Mouse (Mus musculus): ENCODE measurements around the gene Setd7. TPM values are rescaled to one million over a fixed set of nuclear protein-coding genes. Genes with fewer than 3 reads are reported as not detected.
A peak's percentile ranks its signal among the peaks of the same experiment; 100 is the strongest.

The Setd7 gene
- polyA plus RNA-seq, 1 experiment from 2014 or later, result 6.6 TPM

- no peak overlapping the region for H3K9ac ChIP-seq (ENCODE audit: low read length)
- no peaks in the 10 kb centered on the region for H3K27me3 ChIP-seq (ENCODE audit: control insufficient read depth, insufficient read depth, low read length)
- H3K36me3 ChIP-seq (ENCODE audit: control insufficient read depth, insufficient read depth, low read length), result 0 out of 2 replicates have a peak, but pooled peaks cover 4% of the 10 kb centered on the region
- no peak for ATAC-seq (ENCODE audit: insufficient number of reproducible peaks, insufficient read depth, low FRiP score, low read depth)
- H3K4me1 ChIP-seq (ENCODE audit: control insufficient read depth in 2 of 2, insufficient read depth in 2 of 2, low read length in 2 of 2), result no peaks in the 10 kb centered on the region
- H3K4me3 ChIP-seq (ENCODE audit: control insufficient read depth in 1 of 2, insufficient read depth in 1 of 2, low read depth in 1 of 2, low read length in 2 of 2), result 0 out of 4 replicates have a peak overlapping the region, but pooled peaks of 1 of the 2 experiments have one; percentile 13
- peak overlapping the region; percentile 49 for H3K4me2 ChIP-seq (ENCODE audit: low read length)
- H3K27ac ChIP-seq (replicated peaks in 1 of 2; ENCODE audit: control insufficient read depth in 1 of 2, insufficient read depth in 1 of 2, low read depth in 2 of 2, low read length in 2 of 2), result no peak overlapping the region
- WGBS, result 25% methylated on average over 8 of the region's 8 CpGs
- no peaks in the 10 kb centered on the region for H3K9me3 ChIP-seq (ENCODE audit: control insufficient read depth, low read length)
These were observed 49.8 kb downstream of the Setd7 start for GRCm38 (mm10) chr3:51510903-51511302.

DNA sequence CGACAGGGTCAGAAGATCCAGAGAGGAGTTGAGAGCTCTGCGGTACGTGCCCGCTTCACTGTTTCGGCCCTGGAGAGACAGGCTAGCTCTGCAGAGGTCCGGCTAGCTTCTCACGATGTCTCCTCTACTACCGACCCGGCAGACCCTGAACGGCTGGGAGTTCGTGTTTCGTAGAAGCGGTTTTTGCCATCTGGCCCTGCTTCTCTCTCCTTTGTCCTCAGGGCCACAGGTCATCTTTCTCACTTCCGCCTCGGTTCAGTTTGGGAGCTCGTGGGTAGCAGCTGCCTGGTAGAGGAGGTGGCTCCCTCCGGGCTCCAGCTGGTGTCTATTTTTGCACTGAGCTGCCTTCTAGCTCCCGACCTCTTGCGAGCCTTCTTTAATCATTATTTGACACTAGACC lies 55.2 kb downstream of the Setd7 start:
- Histone ChIP-seq H3K9ac (ENCODE audit: low read length) (no peak overlapping the region; the same call in 1 of the 2 replicates), H3K9me3 (ENCODE audit: control insufficient read depth, low read length) (no peaks in the 10 kb centered on the region), H3K4me1 (ENCODE audit: control insufficient read depth in 2 of 2, insufficient read depth in 2 of 2, low read length in 2 of 2) (peaks cover 0 to 4% of the 10 kb centered on the region in 2 experiments; a peak in 2 of 4 replicates), H3K4me3 (ENCODE audit: control insufficient read depth in 1 of 2, insufficient read depth in 1 of 2, low read depth in 1 of 2, low read length in 2 of 2) (no peak overlapping the region), H3K4me2 (ENCODE audit: low read length) (no peak overlapping the region), H3K27ac (replicated peaks in 1 of 2; ENCODE audit: control insufficient read depth in 1 of 2, insufficient read depth in 1 of 2, low read depth in 2 of 2, low read length in 2 of 2) (no peak overlapping the region), H3K36me3 (ENCODE audit: control insufficient read depth, insufficient read depth, low read length) (no peaks in the 10 kb centered on the region), H3K27me3 (ENCODE audit: control insufficient read depth, insufficient read depth, low read length) (no peaks in the 10 kb centered on the region)
- 60% methylated on average over 19 of the region's 19 CpGs for WGBS
- no peak for ATAC-seq (ENCODE audit: insufficient number of reproducible peaks, insufficient read depth, low FRiP score, low read depth)

DNA sequence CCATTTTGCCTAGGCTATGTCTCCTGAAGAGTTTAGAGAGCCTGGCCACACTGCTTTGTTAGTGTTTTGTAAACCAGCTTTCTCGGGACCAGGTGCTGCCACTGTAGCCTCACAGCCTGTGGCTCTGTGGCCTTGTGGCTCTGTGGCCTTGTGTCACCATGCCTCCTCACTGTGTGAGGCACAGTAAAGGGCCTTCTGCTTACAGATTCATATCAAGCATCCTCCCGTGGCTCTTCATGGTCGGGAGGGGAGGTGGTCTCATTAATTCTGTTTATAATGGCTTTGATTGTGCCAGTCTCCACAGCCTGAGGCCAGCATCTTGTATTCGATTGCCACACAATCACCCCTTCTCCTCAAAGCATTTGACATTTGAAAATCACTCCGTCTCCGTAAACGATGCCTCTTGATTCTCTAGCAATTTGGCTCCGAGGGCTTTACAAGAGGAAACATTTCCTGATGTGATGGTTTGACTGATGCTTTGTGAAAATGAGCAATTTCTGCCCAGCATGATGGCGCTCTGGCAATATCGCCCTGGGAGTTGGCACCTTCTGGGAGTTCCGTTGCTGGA lies 56.2 kb downstream of the Setd7 start:
- Histone ChIP-seq H3K27me3 (ENCODE audit: control insufficient read depth, insufficient read depth, low read length) (no peaks in the 10 kb centered on the region), H3K4me1 (ENCODE audit: control insufficient read depth in 2 of 2, insufficient read depth in 2 of 2, low read length in 2 of 2) (peaks cover 0 to 4% of the 10 kb centered on the region in 2 experiments; a peak in 2 of 4 replicates), H3K9me3 (ENCODE audit: control insufficient read depth, low read length) (no peaks in the 10 kb centered on the region), H3K27ac (replicated peaks in 1 of 2; ENCODE audit: control insufficient read depth in 1 of 2, insufficient read depth in 1 of 2, low read depth in 2 of 2, low read length in 2 of 2) (no peak overlapping the region), H3K4me3 (ENCODE audit: control insufficient read depth in 1 of 2, insufficient read depth in 1 of 2, low read depth in 1 of 2, low read length in 2 of 2) (no peak overlapping the region), H3K9ac (ENCODE audit: low read length) (no peak overlapping the region), H3K36me3 (ENCODE audit: control insufficient read depth, insufficient read depth, low read length) (no peaks in the 10 kb centered on the region), H3K4me2 (ENCODE audit: low read length) (no peak overlapping the region)
- ATAC-seq (ENCODE audit: insufficient number of reproducible peaks, insufficient read depth, low FRiP score, low read depth), result no peak
- 87% methylated on average over 11 of the region's 11 CpGs for WGBS

- no peak for ATAC-seq (ENCODE audit: insufficient number of reproducible peaks, insufficient read depth, low FRiP score, low read depth)
- 90% methylated on average over 4 of the region's 4 CpGs for WGBS
- Histone ChIP-seq H3K4me3 (ENCODE audit: control insufficient read depth in 1 of 2, insufficient read depth in 1 of 2, low read depth in 1 of 2, low read length in 2 of 2) (no peak overlapping the region), H3K9ac (ENCODE audit: low read length) (no peak overlapping the region), H3K27me3 (ENCODE audit: control insufficient read depth, insufficient read depth, low read length) (no peaks in the 10 kb centered on the region), H3K4me2 (ENCODE audit: low read length) (no peak overlapping the region), H3K27ac (replicated peaks in 1 of 2; ENCODE audit: control insufficient read depth in 1 of 2, insufficient read depth in 1 of 2, low read depth in 2 of 2, low read length in 2 of 2) (no peak overlapping the region), H3K4me1 (ENCODE audit: control insufficient read depth in 2 of 2, insufficient read depth in 2 of 2, low read length in 2 of 2) (no peaks in the 10 kb centered on the region), H3K9me3 (ENCODE audit: control insufficient read depth, low read length) (no peaks in the 10 kb centered on the region), H3K36me3 (ENCODE audit: control insufficient read depth, insufficient read depth, low read length) (peaks cover 16% of the 10 kb centered on the region; the same call in 1 of the 2 replicates)
These were observed 60.8 kb downstream of the Setd7 start for GRCm38 (mm10) chr3:51499876-51500275.

DNA sequence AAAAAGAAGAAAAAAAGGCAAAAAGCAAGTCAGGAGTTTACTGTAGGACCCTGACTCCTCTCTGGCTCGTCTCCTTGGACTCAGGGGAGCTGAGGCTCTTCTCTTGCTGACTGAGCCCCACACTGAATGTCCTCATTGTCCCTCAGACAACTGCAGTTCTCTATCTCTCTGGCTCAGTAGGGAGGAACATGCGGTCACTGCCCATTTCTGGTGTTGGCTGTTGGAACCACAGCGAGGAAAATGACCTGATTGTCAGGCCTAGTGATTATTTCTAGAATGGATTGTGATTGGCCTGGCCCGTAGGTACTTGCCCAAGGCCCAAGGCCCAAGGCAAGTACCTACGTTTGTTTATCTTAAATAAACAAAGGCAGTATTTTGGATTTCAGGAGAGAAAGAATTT lies 62.0 kb downstream of the Setd7 start:
- no peak overlapping the region for H3K27ac ChIP-seq (replicated peaks in 1 of 2; ENCODE audit: control insufficient read depth in 1 of 2, insufficient read depth in 1 of 2, low read depth in 2 of 2, low read length in 2 of 2)
- ATAC-seq (ENCODE audit: insufficient number of reproducible peaks, insufficient read depth, low FRiP score, low read depth), result no peak
- no peaks in the 10 kb centered on the region for H3K27me3 ChIP-seq (ENCODE audit: control insufficient read depth, insufficient read depth, low read length)
- no peaks in the 10 kb centered on the region for H3K9me3 ChIP-seq (ENCODE audit: control insufficient read depth, low read length)
- peaks cover 0 to 5% of the 10 kb centered on the region in 2 experiments; a peak in 1 of 4 replicates for H3K4me1 ChIP-seq (ENCODE audit: control insufficient read depth in 2 of 2, insufficient read depth in 2 of 2, low read length in 2 of 2)
- H3K9ac ChIP-seq (ENCODE audit: low read length), result no peak overlapping the region
- 62% methylated on average over 5 of the region's 5 CpGs for WGBS
- H3K4me2 ChIP-seq (ENCODE audit: low read length), result no peak overlapping the region
- H3K36me3 ChIP-seq (ENCODE audit: control insufficient read depth, insufficient read depth, low read length), result peaks cover 26% of the 10 kb centered on the region
- H3K4me3 ChIP-seq (ENCODE audit: control insufficient read depth in 1 of 2, insufficient read depth in 1 of 2, low read depth in 1 of 2, low read length in 2 of 2), result no peak overlapping the region

- WGBS, result 94% methylated on average over 1 of the region's 1 CpGs
- H3K4me1 ChIP-seq (ENCODE audit: control insufficient read depth in 2 of 2, insufficient read depth in 2 of 2, low read length in 2 of 2), result peaks cover 4 to 12% of the 10 kb centered on the region in 2 experiments
- no peaks in the 10 kb centered on the region for H3K9me3 ChIP-seq (ENCODE audit: control insufficient read depth, low read length)
- no peak overlapping the region for H3K27ac ChIP-seq (replicated peaks in 1 of 2; ENCODE audit: control insufficient read depth in 1 of 2, insufficient read depth in 1 of 2, low read depth in 2 of 2, low read length in 2 of 2)
- no peaks in the 10 kb centered on the region for H3K27me3 ChIP-seq (ENCODE audit: control insufficient read depth, insufficient read depth, low read length)
- no peak overlapping the region for H3K4me2 ChIP-seq (ENCODE audit: low read length)
- H3K36me3 ChIP-seq (ENCODE audit: control insufficient read depth, insufficient read depth, low read length), result peaks cover 32% of the 10 kb centered on the region
- no peak for ATAC-seq (ENCODE audit: insufficient number of reproducible peaks, insufficient read depth, low FRiP score, low read depth)
- no peak overlapping the region for H3K4me3 ChIP-seq (ENCODE audit: control insufficient read depth in 1 of 2, insufficient read depth in 1 of 2, low read depth in 1 of 2, low read length in 2 of 2)
- no peak overlapping the region for H3K9ac ChIP-seq (ENCODE audit: low read length)
These were observed 62.7 kb downstream of the Setd7 start for GRCm38 (mm10) chr3:51497978-51498377.

DNA sequence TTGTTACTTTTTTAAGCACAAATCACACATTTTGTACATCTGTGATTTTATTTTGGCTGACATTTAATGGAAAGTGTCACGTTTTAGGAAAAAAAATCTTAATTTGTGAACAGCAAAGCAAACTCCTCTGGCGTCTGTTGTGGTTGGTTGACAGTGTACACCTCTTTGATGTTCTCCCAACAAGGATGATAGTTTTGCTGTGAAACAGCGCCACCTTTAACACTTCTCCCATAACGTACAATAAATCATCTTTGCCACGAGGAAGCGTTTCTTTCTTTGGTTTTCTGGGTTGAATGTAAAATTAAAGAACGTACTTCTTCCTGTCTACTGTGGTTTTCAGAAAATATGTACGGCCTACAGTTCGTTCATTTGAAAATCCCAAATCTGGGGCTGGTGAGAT lies 65.0 kb downstream of the Setd7 start:
- peaks cover 4 to 14% of the 10 kb centered on the region in 2 experiments for H3K4me1 ChIP-seq (ENCODE audit: control insufficient read depth in 2 of 2, insufficient read depth in 2 of 2, low read length in 2 of 2)
- H3K36me3 ChIP-seq (ENCODE audit: control insufficient read depth, insufficient read depth, low read length), result peaks cover 32% of the 10 kb centered on the region
- no peaks in the 10 kb centered on the region for H3K9me3 ChIP-seq (ENCODE audit: control insufficient read depth, low read length)
- H3K4me3 ChIP-seq (ENCODE audit: control insufficient read depth in 1 of 2, insufficient read depth in 1 of 2, low read depth in 1 of 2, low read length in 2 of 2), result no peak overlapping the region
- H3K4me2 ChIP-seq (ENCODE audit: low read length), result no peak overlapping the region
- 95% methylated on average over 9 of the region's 9 CpGs for WGBS
- H3K27me3 ChIP-seq (ENCODE audit: control insufficient read depth, insufficient read depth, low read length), result no peaks in the 10 kb centered on the region
- H3K9ac ChIP-seq (ENCODE audit: low read length), result no peak overlapping the region
- ATAC-seq (ENCODE audit: insufficient number of reproducible peaks, insufficient read depth, low FRiP score, low read depth), result no peak
- H3K27ac ChIP-seq (replicated peaks in 1 of 2; ENCODE audit: control insufficient read depth in 1 of 2, insufficient read depth in 1 of 2, low read depth in 2 of 2, low read length in 2 of 2), result no peak overlapping the region

GRCm38 (mm10) chr3:51494466-51494865 lies 66.2 kb downstream of the Setd7 start:
- no peak overlapping the region for H3K4me3 ChIP-seq (ENCODE audit: control insufficient read depth in 1 of 2, insufficient read depth in 1 of 2, low read depth in 1 of 2, low read length in 2 of 2)
- H3K4me2 ChIP-seq (ENCODE audit: low read length), result no peak overlapping the region
- ATAC-seq (ENCODE audit: insufficient number of reproducible peaks, insufficient read depth, low FRiP score, low read depth), result no peak
- H3K27ac ChIP-seq (replicated peaks in 1 of 2; ENCODE audit: control insufficient read depth in 1 of 2, insufficient read depth in 1 of 2, low read depth in 2 of 2, low read length in 2 of 2), result no peak overlapping the region
- H3K9ac ChIP-seq (ENCODE audit: low read length), result no peak overlapping the region
- H3K4me1 ChIP-seq (ENCODE audit: control insufficient read depth in 2 of 2, insufficient read depth in 2 of 2, low read length in 2 of 2), result peaks cover 4 to 14% of the 10 kb centered on the region in 2 experiments
- H3K9me3 ChIP-seq (ENCODE audit: control insufficient read depth, low read length), result no peaks in the 10 kb centered on the region
- no peaks in the 10 kb centered on the region for H3K27me3 ChIP-seq (ENCODE audit: control insufficient read depth, insufficient read depth, low read length)
- 84% methylated on average over 2 of the region's 2 CpGs for WGBS
- peaks cover 32% of the 10 kb centered on the region for H3K36me3 ChIP-seq (ENCODE audit: control insufficient read depth, insufficient read depth, low read length)
